Mouse (Mus musculus) liver, postnatal 0 days (tissue): ENCODE measurements around the gene Fam8a1. TPM values are rescaled to one million over a fixed set of nuclear protein-coding genes. Genes with fewer than 3 reads are reported as not detected.

Experiments
- ATAC-seq: fragments of 200-750 bp; cut with Nextera tagmentation; 2 replicates; pipeline ENCODE4 v1.8.0; 2017; ENCODE audit warnings: mild to moderate bottlenecking, moderate library complexity
- DNase-seq: peaks from one replicate; pipeline ENCODE4 v3.0.0-alpha.2; 2016
- H3K27ac ChIP-seq: fragments of 300-500 bp; sonication (generic); 2 replicates; pipeline ENCODE4 v1.5.1; 2014; ENCODE audit warnings: antibody characterized with exemption, moderate library complexity, mild to moderate bottlenecking, low read depth
- H3K27me3 ChIP-seq: fragments of 300-500 bp; sonication (generic); 2 replicates; pipeline ENCODE4 v1.6.1; 2014; ENCODE audit warnings: low read length, control low read depth, mixed read lengths; ENCODE audit not compliant: insufficient read depth
- H3K36me3 ChIP-seq: fragments of 300-500 bp; sonication (generic); replicated peaks from 2 replicates; pipeline ENCODE4 v1.6.1; 2014; ENCODE audit warnings: mild to moderate bottlenecking, control low read depth, low read length, moderate library complexity, mixed read lengths; ENCODE audit not compliant: insufficient read depth
- H3K4me1 ChIP-seq: fragments of 300-500 bp; sonication (generic); 2 replicates; pipeline ENCODE4 v1.6.1; 2014; ENCODE audit warnings: antibody characterized with exemption, mild to moderate bottlenecking, control low read depth; ENCODE audit not compliant: insufficient read depth
- H3K4me2 ChIP-seq: fragments of 300-500 bp; sonication (generic); 2 replicates; pipeline ENCODE4 v1.6.1; 2014; ENCODE audit warnings: low read depth, mild to moderate bottlenecking, low read length, moderate library complexity, mixed read lengths
- H3K4me3 ChIP-seq: fragments of 300-500 bp; sonication (generic); 2 replicates; pipeline ENCODE4 v1.5.1; 2014; ENCODE audit warnings: low read depth, low read length
- H3K9ac ChIP-seq: fragments of 300-500 bp; sonication (generic); replicated peaks from 2 replicates; pipeline ENCODE4 v1.6.1; 2014; ENCODE audit warnings: mild to moderate bottlenecking, moderate library complexity
- H3K9me3 ChIP-seq: fragments of 300-500 bp; sonication (generic); 2 replicates; pipeline ENCODE4 v1.6.1; 2016; ENCODE audit warnings: mild to moderate bottlenecking, control low read depth, low read length, mixed read lengths
- CTCF ChIP-seq: sonication (generic); IDR thresholded peaks from 2 replicates; pipeline ENCODE4 v1.5.1; 2016; ENCODE audit warnings: antibody characterized with exemption, low read depth
- EP300 ChIP-seq: IDR thresholded peaks from 2 replicates; pipeline ENCODE4 v1.6.1; 2016; ENCODE audit warnings: antibody characterized with exemption, low read depth, mild to moderate bottlenecking
- WGBS: fragments of 180-500 bp; shearing (Covaris S2); extraction: QIAGEN DNeasy Blood & Tissue Kit; methylation state at CpG from one replicate; pipeline ENCODE4 v1.1.7; 2014; ENCODE audit not compliant: insufficient replicate concordance; 5-methylcytosine and 5-hydroxymethylcytosine counted together
- polyA plus RNA-seq: library from polyadenylated mRNA; unstranded; fragments of >200 nt; fragmentation: Nextera tagmentation; extraction: Ambion mirVana; gene quantifications from 2 replicates; pipeline ENCODE4 v1.2.1, GENCODE M21; 2015

Fam8a1 gene
- polyA plus RNA-seq = 4.4 TPM in 2 replicates

GRCm38 (mm10) chr13:46669048-46669619 is at the start of gene Fam8a1:
Gene Fam8a1 (plus strand): TSS chr13:46669522.
- 2% methylated on average over 42 of the region's 46 CpGs for WGBS
- ATAC-seq = peak; percentile 98
- H3K36me3 ChIP-seq = peaks cover 14% of the 10 kb centered on the region; the same call in 1 of the 2 replicates

GRCm38 (mm10) chr13:46619633-46620032 is 49.7 kb upstream of the Fam8a1 start:
- DNase-seq = peak; percentile 56

More at GRCm38 (mm10) chr13:46669048-46669619, at the start of gene Fam8a1:
- H3K4me2 ChIP-seq = peak within 1 kb of the TSS; percentile 91
- no peaks in the 10 kb centered on the region for H3K9me3 ChIP-seq
- H3K4me1 ChIP-seq = peaks cover 16% of the 10 kb centered on the region
- peak within 1 kb of the TSS; percentile 83 for H3K4me3 ChIP-seq
- DNase-seq = peak; percentile 94
- H3K27ac ChIP-seq = peak within 1 kb of the TSS; percentile 74
- H3K9ac ChIP-seq = peak within 1 kb of the TSS; percentile 74
- TF ChIP-seq CTCF (no peak), EP300 (0 out of 2 replicates have a peak, but pooled peaks have one; percentile 42)
- no peaks in the 10 kb centered on the region for H3K27me3 ChIP-seq

GRCm38 (mm10) chr13:46620964-46621757 is 48.2 kb upstream of the Fam8a1 start:
- Histone ChIP-seq H3K36me3 (no peaks in the 10 kb centered on the region), H3K4me2 (no peak overlapping the region), H3K27ac (no peak overlapping the region), H3K27me3 (no peaks in the 10 kb centered on the region), H3K4me1 (peaks cover 4% of the 10 kb centered on the region), H3K4me3 (no peak overlapping the region), H3K9ac (no peak overlapping the region), H3K9me3 (no peaks in the 10 kb centered on the region)
- ATAC-seq (peak; percentile 49; the same call in 1 of the 2 replicates), DNase-seq (no peak)
- no peak for TF ChIP-seq EP300
- no peak for TF ChIP-seq CTCF
- WGBS = 74% methylated on average over 7 of the region's 7 CpGs

More at GRCm38 (mm10) chr13:46619633-46620032, 49.7 kb upstream of the Fam8a1 start:
- whole genome bisulfite sequencing = 28% methylated on average over 11 of the region's 11 CpGs
- Histone ChIP-seq H3K36me3 (no peaks in the 10 kb centered on the region), H3K4me3 (no peak overlapping the region), H3K4me1 (peaks cover 4% of the 10 kb centered on the region), H3K27me3 (no peaks in the 10 kb centered on the region), H3K4me2 (peak overlapping the region; percentile 44), H3K27ac (0 out of 2 replicates have a peak overlapping the region, but pooled peaks have one; percentile 22), H3K9me3 (no peaks in the 10 kb centered on the region), H3K9ac (no peak overlapping the region)
- TF ChIP-seq EP300 (no peak), CTCF (no peak)
- peak; percentile 41 for ATAC-seq

- 80% methylated on average over 9 of the region's 9 CpGs for WGBS
- ATAC-seq = no peak
- no peaks in the 10 kb centered on the region for H3K9me3 ChIP-seq
- no peak overlapping the region for H3K27ac ChIP-seq
- no peak overlapping the region for H3K4me2 ChIP-seq
- DNase-seq = no peak
- H3K27me3 ChIP-seq = no peaks in the 10 kb centered on the region
- no peaks in the 10 kb centered on the region for H3K4me1 ChIP-seq
- TF ChIP-seq CTCF = no peak
- no peak for TF ChIP-seq EP300
- no peak overlapping the region for H3K4me3 ChIP-seq
- H3K9ac ChIP-seq = no peak overlapping the region
- H3K36me3 ChIP-seq = no peaks in the 10 kb centered on the region
These were observed 42.7 kb upstream of the Fam8a1 start for GRCm38 (mm10) chr13:46626608-46627007.

GRCm38 (mm10) chr13:46627841-46628240 is 41.5 kb upstream of the Fam8a1 start:
- 86% methylated on average over 10 of the region's 10 CpGs for WGBS
- Histone ChIP-seq H3K36me3 (no peaks in the 10 kb centered on the region), H3K9ac (no peak overlapping the region), H3K27me3 (no peaks in the 10 kb centered on the region), H3K4me3 (no peak overlapping the region), H3K27ac (no peak overlapping the region), H3K4me1 (no peaks in the 10 kb centered on the region), H3K9me3 (no peaks in the 10 kb centered on the region), H3K4me2 (no peak overlapping the region)
- ATAC-seq (no peak), DNase-seq (no peak)
- TF ChIP-seq CTCF = no peak
- TF ChIP-seq EP300 = no peak

GRCm38 (mm10) chr13:46629391-46629790 is 39.9 kb upstream of the Fam8a1 start:
- Histone ChIP-seq H3K9me3 (no peaks in the 10 kb centered on the region), H3K36me3 (no peaks in the 10 kb centered on the region), H3K4me2 (no peak overlapping the region), H3K9ac (no peak overlapping the region), H3K27ac (no peak overlapping the region), H3K27me3 (no peaks in the 10 kb centered on the region), H3K4me1 (no peaks in the 10 kb centered on the region), H3K4me3 (no peak overlapping the region)
- TF ChIP-seq CTCF (no peak), EP300 (no peak)
- ATAC-seq (no peak), DNase-seq (no peak)
- 71% methylated on average over 6 of the region's 6 CpGs for WGBS
